Mouse (Mus musculus): ENCODE measurements around the gene Anapc15-ps.
"Not testable (repeated sequence)": the region's sequence is repeated elsewhere in the genome, so short reads cannot be mapped to it uniquely, and the experiment has no call there.

The Anapc15-ps gene

GRCm38 (mm10) chr10:95630166-95630565, 43.1 kb downstream of the Anapc15-ps start:
- not testable (repeated sequence) for DNase-seq (ENCODE audit: low read depth)

GRCm38 (mm10) chr10:95628338-95628737, 44.9 kb downstream of the Anapc15-ps start:
- peak; percentile 81 for DNase-seq (ENCODE audit: low read depth)

GRCm38 (mm10) chr10:95627381-95627780, 45.9 kb downstream of the Anapc15-ps start:
- peak; percentile 93 for DNase-seq (ENCODE audit: low read depth)

- DNase-seq (ENCODE audit: low read depth) = no peak
Measured at GRCm38 (mm10) chr10:95625300-95625699, 48.0 kb downstream of the Anapc15-ps start.

GRCm38 (mm10) chr10:95624007-95624406, 49.2 kb downstream of the Anapc15-ps start:
- no peak for DNase-seq (ENCODE audit: low read depth)

- no peak for DNase-seq (ENCODE audit: low read depth)
Measured at GRCm38 (mm10) chr10:95623518-95623905, 49.7 kb downstream of the Anapc15-ps start.
